Comparison of ENCODE assay signal across 9 mouse cellular contexts in the genomic region with DNA sequence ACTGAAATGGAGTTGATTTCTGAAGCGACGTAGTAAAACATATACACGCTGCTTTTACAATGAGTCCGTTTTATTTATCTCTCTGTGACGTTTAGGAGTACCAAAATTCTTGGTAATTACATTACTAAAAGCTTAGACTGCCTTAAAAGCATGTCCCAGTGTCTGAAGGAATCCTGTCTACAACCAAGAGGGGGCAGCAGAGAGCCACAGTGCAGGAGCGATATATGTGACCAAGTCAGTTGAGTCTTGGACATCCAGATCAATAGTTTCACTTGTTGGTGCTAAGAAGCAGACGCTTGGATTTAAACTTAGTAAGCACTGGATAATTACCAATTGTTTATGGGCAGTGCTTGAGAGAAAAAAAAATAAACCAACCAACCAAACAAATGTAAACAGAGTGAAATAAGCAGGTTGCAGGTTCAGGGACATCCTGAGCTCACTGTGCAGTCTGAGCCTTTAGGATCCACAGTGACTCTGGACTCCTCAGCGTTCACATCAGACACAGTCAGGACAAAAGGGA. TPM values are rescaled to one million over a fixed set of nuclear protein-coding genes. Genes with fewer than 3 reads are reported as not detected.
DNase-seq lines count a peak whose midpoint lies in the region; ATAC-seq lines count a peak whose summit lies in the region.
"Had no signal": no experiment of that assay in that cellular context is flagged by ENCODE, and none has a peak within 500 bp of the region (broad histone marks: within the 10 kb centered on the region; RNA-seq: fewer than 3 reads in every experiment).

No protein-coding gene starts in this region.

- no peaks in the 10 kb centered on the region for H3K36me3 ChIP-seq in liver, embryonic 12.5 days
- H3K36me3 ChIP-seq in liver, embryonic 11.5 days (ENCODE audit: control insufficient read depth, insufficient read depth, low read length): no peaks in the 10 kb centered on the region

- H3K4me3 ChIP-seq in liver, embryonic 12.5 days: no peak overlapping the region
- H3K4me3 ChIP-seq in liver, embryonic 11.5 days (ENCODE audit: low read depth, low read length): no peak overlapping the region
- H3K4me3 ChIP-seq: myocyte had no signal

- no peak overlapping the region for H3K27ac ChIP-seq in liver, embryonic 12.5 days
- H3K27ac ChIP-seq in liver, embryonic 11.5 days (ENCODE audit: low read depth, low read length): no peak overlapping the region

- ATAC-seq in liver, embryonic 12.5 days: no peak
- peak; percentile 51; the same call in 1 of the 2 replicates for ATAC-seq in liver, embryonic 11.5 days (replicated peaks; ENCODE audit: low FRiP score)

- no peaks in the 10 kb centered on the region for H3K9me3 ChIP-seq in liver, embryonic 12.5 days (replicated peaks)
- H3K9me3 ChIP-seq in liver, embryonic 11.5 days (ENCODE audit: control insufficient read depth, low read length): no peaks in the 10 kb centered on the region

- WGBS in liver, embryonic 12.5 days (ENCODE audit: insufficient replicate concordance): 26% methylated on average over 8 of the region's 8 CpGs
- WGBS in liver, embryonic 11.5 days: 31% methylated on average over 8 of the region's 8 CpGs

- no peaks in the 10 kb centered on the region for H3K4me1 ChIP-seq in liver, embryonic 12.5 days
- no peaks in the 10 kb centered on the region; the same call in 1 of the 2 replicates for H3K4me1 ChIP-seq in liver, embryonic 11.5 days (replicated peaks; ENCODE audit: control insufficient read depth, insufficient read depth, low read length)

- DNase-seq in liver (peak; percentile 67), MN1 (ENCODE audit: low spot score) (no peak)
- peak; percentile 42 to 86 for DNase-seq in adrenal gland, adult (ENCODE audit: inconsistent age in 2 of 2, low spot score in 1 of 2)
- peak; percentile 84 for DNase-seq in embryo, embryonic 10.5 days (ENCODE audit: low spot score)
- DNase-seq in hindlimb bud, embryonic 11.5 days (ENCODE audit: extremely low spot score, low read depth, low spot score): peak; percentile 24
- DNase-seq in liver, embryonic 11.5 days (ENCODE audit: low spot score): peak; percentile 36
- peak; percentile 28 for DNase-seq in ovary, postnatal 36 days (ENCODE audit: low spot score)

- no peak overlapping the region for H3K4me2 ChIP-seq in liver, embryonic 12.5 days
- H3K4me2 ChIP-seq in liver, embryonic 11.5 days: no peak overlapping the region

- no peaks in the 10 kb centered on the region for H3K27me3 ChIP-seq in liver, embryonic 12.5 days (replicated peaks)
- H3K27me3 ChIP-seq in liver, embryonic 11.5 days (replicated peaks; ENCODE audit: control insufficient read depth, insufficient read depth, low read length): no peaks in the 10 kb centered on the region

- no peak overlapping the region for H3K9ac ChIP-seq in liver, embryonic 12.5 days
- H3K9ac ChIP-seq in liver, embryonic 11.5 days (ENCODE audit: low read depth, low read length): no peak overlapping the region

RNA-seq across cellular contexts. Expression of gene Serinc1, which starts 38.9 kb away (rescaled TPM):
- polyA plus RNA-seq in liver, embryonic 12.5 days (2016; fragmentation: Nextera tagmentation; extraction: Ambion mirVana): 75.5 and 77.4 TPM in 2 replicates
- polyA plus RNA-seq in liver, embryonic 11.5 days (2014; fragmentation: Nextera tagmentation; extraction: Ambion mirVana): 88.8 and 99.7 TPM in 2 replicates
